Mouse (Mus musculus) cortical plate, adult 2 months (tissue): ENCODE data around the gene Polr3g. TPM values are rescaled to one million over a fixed set of nuclear protein-coding genes. Genes with fewer than 3 reads are reported as not detected.
A peak's percentile ranks its signal among the peaks of the same experiment; 100 is the strongest.

Experiments
- H3K27ac ChIP-seq: fragments of 200-500 bp; 2 replicates; pipeline ENCODE4 v1.5.1; 2012; ENCODE audit warnings: low read length, control low read depth, inconsistent platforms; ENCODE audit not compliant: insufficient read depth
- H3K4me1 ChIP-seq: fragments of 200-500 bp; 2 replicates; pipeline ENCODE4 v1.6.1; 2011; ENCODE audit warnings: low read length; ENCODE audit not compliant: control insufficient read depth, insufficient read depth
- H3K4me3 ChIP-seq: fragments of 200-500 bp; 2 replicates; pipeline ENCODE4 v1.5.1; 2011; ENCODE audit warnings: mild to moderate bottlenecking, low read length, control low read depth; ENCODE audit not compliant: insufficient read depth
- CTCF ChIP-seq: fragments of 200-500 bp; IDR thresholded peaks from 2 replicates; pipeline ENCODE4 v1.5.1; 2011; ENCODE audit warnings: mild to moderate bottlenecking, control low read depth, low read length; ENCODE audit not compliant: insufficient read depth; ENCODE audit errors: extremely low read depth
- POLR2A ChIP-seq: fragments of 200-500 bp; IDR thresholded peaks from 2 replicates; pipeline ENCODE4 v1.6.1; 2011; ENCODE audit warnings: mild to moderate bottlenecking, low read length, control low read depth; ENCODE audit not compliant: insufficient read depth; ENCODE audit errors: extremely low read depth
- polyA plus RNA-seq: library from polyadenylated mRNA; depleted of rRNA; stranded (reverse); fragments of >200 nt; gene quantifications from 2 replicates; pipeline ENCODE4 v1.2.3, GENCODE M21; 2012; rRNA removed

Gene Polr3g
- polyA plus RNA-seq = 5.1 and 5.7 TPM in 2 replicates

DNA sequence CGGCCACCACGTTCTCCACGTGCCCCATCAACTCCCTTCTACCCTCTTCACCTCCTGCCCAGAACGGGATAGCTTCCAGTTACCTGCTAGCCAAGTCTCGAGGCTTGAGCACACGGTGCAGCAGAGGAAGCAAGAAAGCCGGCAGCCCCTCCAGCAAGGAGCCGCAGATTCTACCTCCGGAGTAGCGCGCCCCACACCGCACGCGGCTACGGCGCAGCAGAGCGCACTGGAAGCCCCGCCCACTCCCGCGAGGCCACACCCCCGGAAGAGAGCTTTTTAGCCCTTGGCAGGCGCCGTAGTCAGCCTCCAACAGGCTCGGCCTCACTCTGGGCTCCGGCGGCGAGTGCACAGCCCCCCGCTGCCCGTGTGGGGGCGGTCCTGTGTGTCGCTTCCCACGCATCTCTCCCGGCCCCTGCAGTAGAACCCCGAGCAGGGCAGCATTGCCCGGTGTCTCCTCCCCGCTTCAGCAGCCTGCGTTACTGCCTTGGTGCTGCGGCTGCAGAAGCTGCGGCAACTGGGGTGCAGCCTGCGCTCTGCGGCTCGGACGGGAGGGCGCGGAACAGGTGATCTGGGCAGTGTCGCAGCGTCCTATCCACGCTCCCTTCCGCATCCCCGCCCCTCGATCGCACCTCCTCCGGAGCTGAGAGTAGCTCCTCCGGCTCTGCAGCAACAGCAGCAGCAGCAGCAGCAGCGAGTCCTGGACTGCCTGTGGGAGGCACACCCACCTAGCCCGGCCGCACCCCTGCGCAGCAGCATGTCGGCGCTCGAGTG is at the start of gene Polr3g, which contains the start of gene Mblac2:
TSS of gene Polr3g (minus strand) at position 239 of the 771 bp plus-strand sequence.
TSS of gene Mblac2 (plus strand) at position 567 of the 771 bp plus-strand sequence.
- Histone ChIP-seq H3K27ac (peak within 1 kb of the TSS; percentile 64), H3K4me3 (peak within 1 kb of the TSS; percentile 72), H3K4me1 (peaks cover 2% of the 10 kb centered on the region; the same call in 1 of the 2 replicates)
- TF ChIP-seq POLR2A = peak; percentile 28; the same call in 1 of the 2 replicates
- TF ChIP-seq CTCF = no peak

- Histone ChIP-seq H3K4me1 (no peaks in the 10 kb centered on the region; the same call in 1 of the 2 replicates), H3K27ac (no peak overlapping the region), H3K4me3 (no peak overlapping the region)
- TF ChIP-seq POLR2A (no peak), CTCF (peak; percentile 49)
These were observed 49.6 kb upstream of the Polr3g start for GRCm38 (mm10) chr13:81760379-81760778.

GRCm38 (mm10) chr13:81757058-81757660 is 46.3 kb upstream of the Polr3g start:
- Histone ChIP-seq H3K27ac (no peak overlapping the region), H3K4me3 (no peak overlapping the region), H3K4me1 (no peaks in the 10 kb centered on the region; the same call in 1 of the 2 replicates)
- TF ChIP-seq POLR2A (no peak), CTCF (no peak)

DNA sequence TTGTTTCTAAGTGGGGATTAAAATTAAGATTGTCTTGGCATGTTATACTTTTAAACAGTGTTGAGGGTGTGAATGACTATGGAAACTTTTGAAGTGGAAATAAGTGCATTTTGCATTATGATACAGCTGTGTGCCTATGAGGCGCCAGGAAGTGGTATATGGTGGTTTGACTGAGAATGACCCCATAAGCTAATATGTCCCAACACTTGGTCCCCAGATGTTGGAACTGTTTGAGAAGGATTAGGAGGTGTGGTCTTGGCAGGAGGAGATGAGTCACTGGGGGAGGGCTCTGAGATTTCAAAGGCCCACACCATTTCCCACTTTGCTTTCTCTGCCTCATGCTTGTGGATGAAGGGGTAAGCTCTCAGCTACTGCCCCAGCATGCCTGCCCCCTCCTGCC is 44.5 kb upstream of the Polr3g start:
- no peak overlapping the region for H3K27ac ChIP-seq
- no peak overlapping the region for H3K4me3 ChIP-seq
- H3K4me1 ChIP-seq = no peaks in the 10 kb centered on the region
- TF ChIP-seq POLR2A = no peak
- TF ChIP-seq CTCF = no peak

- TF ChIP-seq POLR2A = no peak
- TF ChIP-seq CTCF = no peak
These were observed 44.1 kb upstream of the Polr3g start for GRCm38 (mm10) chr13:81754878-81755277.

DNA sequence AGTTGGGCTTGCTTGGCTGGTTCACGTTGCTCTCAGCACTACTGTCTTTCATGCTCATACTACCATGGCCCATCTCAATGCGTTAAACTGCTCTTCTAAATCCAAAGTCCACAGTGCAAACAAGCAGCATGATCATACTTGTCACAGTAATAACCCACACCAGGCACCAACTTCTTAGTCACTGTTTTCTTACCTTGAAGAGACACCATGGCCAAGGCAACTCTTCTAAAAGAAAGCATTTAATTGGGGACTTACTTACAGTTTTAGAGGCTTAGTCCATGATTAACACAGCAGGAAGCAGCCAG is 33.2 kb upstream of the Polr3g start:
- H3K27ac ChIP-seq = no peak overlapping the region
- H3K4me3 ChIP-seq = no peak overlapping the region
- TF ChIP-seq POLR2A = no peak
- no peaks in the 10 kb centered on the region for H3K4me1 ChIP-seq

More at GRCm38 (mm10) chr13:81754878-81755277, 44.1 kb upstream of the Polr3g start:
- Histone ChIP-seq H3K4me3 (no peak overlapping the region), H3K27ac (no peak overlapping the region), H3K4me1 (no peaks in the 10 kb centered on the region)

DNA sequence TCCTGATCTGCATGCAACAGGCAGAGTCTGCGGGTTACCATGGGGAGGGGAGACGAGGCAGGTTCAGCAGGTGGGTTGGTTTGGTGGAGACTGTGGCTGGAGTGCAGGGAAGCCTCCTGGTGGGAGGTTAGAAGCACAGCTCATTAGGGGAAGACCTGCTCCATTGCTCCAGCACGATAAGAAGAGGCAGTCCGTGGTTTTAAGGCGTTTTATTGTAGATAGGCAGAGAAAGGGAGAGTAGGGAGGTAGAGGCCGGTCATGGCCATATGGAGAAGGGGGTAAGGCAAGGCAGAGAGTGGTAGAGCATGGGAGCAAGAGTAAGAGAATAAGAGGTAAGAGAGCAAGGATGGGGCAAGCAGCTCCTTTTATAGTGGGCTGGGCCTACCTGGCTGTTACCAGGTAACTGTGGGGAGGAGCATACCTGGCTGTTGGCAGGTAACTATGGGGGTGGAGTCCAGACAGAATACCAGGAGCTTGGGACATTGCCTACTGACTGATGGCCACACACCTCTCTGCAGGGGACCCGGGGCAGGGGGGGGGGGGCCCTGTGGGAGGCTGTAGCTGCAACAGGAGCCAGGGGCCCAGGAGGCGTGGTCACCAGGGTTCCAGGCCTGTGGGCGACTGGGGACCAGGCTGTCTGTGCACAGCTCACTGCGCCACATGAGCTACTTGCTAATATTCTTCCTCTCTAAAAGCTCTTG is 32.7 kb upstream of the Polr3g start:
- TF ChIP-seq CTCF (no peak), POLR2A (no peak)
- Histone ChIP-seq H3K4me1 (no peaks in the 10 kb centered on the region), H3K27ac (no peak overlapping the region), H3K4me3 (no peak overlapping the region)

- Histone ChIP-seq H3K27ac (no peak overlapping the region), H3K4me1 (no peaks in the 10 kb centered on the region), H3K4me3 (no peak overlapping the region)
- TF ChIP-seq POLR2A = no peak
- TF ChIP-seq CTCF = no peak
These were observed 30.1 kb upstream of the Polr3g start for GRCm38 (mm10) chr13:81740898-81741297.

DNA sequence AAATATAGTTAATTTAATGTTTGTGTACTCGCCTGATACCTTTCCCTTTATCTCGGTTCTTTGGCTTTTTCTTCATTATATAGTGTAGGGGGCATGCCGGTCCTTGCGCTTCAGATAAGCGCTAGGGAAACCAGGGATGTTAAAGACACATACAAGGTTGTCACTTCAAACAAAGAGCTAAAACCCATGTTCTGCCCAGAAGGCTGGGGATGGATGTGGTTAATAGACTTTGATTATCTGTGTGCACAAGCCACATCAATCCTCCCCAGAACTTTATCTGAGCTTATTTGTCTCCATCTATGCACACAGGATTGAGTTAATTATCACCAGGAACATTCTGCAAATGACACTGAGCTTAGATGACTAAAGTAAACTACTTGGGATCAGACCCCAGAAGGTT is 25.8 kb upstream of the Polr3g start:
- H3K4me3 ChIP-seq = no peak overlapping the region
- no peaks in the 10 kb centered on the region for H3K4me1 ChIP-seq
- no peak overlapping the region for H3K27ac ChIP-seq
- TF ChIP-seq CTCF = no peak
